Mouse (Mus musculus) liver, postnatal 0 days (tissue): ENCODE data around the gene Wbp11.

Experiments used
- CTCF ChIP-seq: sonication (generic); IDR thresholded peaks from 2 replicates; pipeline ENCODE4 v1.5.1; 2016; ENCODE audit warnings: antibody characterized with exemption, low read depth
- EP300 ChIP-seq: IDR thresholded peaks from 2 replicates; pipeline ENCODE4 v1.6.1; 2016; ENCODE audit warnings: antibody characterized with exemption, low read depth, mild to moderate bottlenecking

DNA sequence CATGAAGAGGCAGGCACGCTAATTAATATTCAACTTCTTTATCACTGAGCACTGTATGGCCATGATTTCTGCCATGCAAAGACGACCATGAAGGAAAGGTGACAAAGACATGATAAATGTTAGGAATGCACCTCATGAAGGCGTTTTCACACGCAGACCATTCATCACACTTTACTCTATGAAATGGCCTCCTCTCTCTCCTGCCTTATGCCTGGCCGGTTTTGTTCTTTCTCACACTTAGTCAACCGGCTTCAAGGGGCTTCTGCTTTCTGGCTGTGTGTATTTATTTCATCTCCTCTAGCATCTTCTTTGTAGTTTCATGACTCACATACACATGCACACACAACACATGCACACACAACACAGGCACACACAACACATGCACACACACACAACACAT, 26.8 kb downstream of the Wbp11 start:
- TF ChIP-seq CTCF (no peak), EP300 (no peak)
